Mouse (Mus musculus): ENCODE measurements around the gene AI413582.

- TF ChIP-seq EP300 (IDR thresholded peaks at IDR 0.05; ENCODE audit: low read depth) (no peak; the same call in 1 of the 2 replicates), CTCF (IDR thresholded peaks at IDR 0.05; ENCODE audit: low read depth) (no peak)
Observed at GRCm38 (mm10) chr17:27603522-27604234, 38.1 kb upstream of the AI413582 start.

Measured in heart, postnatal 0 days (tissue).